Mouse (Mus musculus): ENCODE data around the gene Acod1.

Gene Acod1

DNA sequence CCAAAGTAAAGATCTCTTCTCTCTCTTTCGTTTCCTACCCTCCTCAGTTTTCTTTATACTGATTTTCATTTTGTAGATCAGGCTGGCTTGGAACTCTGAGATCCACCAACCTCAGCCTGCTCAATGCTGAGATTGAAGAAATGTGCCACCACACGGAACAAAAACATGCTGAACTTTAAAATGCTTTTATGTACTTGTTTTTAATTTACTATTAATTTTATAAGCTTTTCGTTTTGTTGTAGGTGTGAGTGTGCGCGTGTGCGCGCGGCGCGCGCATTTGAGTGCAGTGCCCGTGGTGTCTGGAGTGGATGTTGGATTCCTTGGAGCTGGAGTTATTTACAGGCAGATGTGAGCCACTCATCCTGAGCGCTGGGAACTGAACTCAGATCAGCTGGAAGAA lies 53.5 kb downstream of the Acod1 start:
- DNase-seq (ENCODE audit: low read depth in 1 of 2, low spot score in 2 of 2) = no peak

DNA sequence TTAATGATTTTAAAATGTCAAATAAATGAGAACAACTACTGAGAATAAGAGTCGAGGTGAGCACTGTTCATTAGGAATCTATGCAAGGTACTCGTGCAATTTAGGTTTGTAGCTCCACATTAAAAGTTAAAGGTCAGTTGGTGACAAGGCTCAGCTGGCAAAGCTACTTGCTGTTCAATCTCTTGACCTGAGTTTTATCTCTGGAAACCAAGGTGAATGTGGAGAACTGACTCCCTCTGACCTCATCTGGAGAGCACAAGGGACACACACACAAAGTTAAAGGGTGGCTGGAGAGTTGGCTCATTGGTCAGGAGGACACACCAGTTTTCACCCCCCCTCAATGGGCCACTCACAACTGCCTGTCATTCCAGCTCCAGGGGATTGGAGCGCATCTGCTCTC lies 54.4 kb downstream of the Acod1 start:
- DNase-seq (ENCODE audit: low read depth in 1 of 2, low spot score in 2 of 2) = no peak

DNA sequence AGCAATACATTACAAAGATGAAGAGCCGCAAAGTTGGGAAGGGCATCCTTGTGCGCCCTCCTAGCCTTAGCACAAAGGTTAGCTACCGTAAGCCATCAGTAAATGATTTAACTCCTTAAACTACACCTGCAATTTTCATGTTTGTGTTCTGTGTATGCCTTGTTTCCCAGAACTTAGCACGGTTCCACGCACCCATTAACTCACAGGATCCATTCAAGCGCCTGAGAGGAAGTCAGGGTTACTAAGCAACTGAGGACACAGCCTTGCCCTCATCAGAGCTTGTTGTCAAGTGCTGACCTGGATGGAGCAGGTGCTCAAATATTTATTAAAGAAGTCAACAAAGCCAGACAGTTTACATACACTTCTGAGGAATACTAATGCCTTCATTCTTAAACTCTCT lies 55.5 kb downstream of the Acod1 start:
- DNase-seq (ENCODE audit: low read depth in 1 of 2, low spot score in 2 of 2) = no peak

- no peak for DNase-seq (ENCODE audit: low read depth in 1 of 2, low spot score in 2 of 2)
Observed at GRCm38 (mm10) chr14:103102731-103103335, 56.1 kb downstream of the Acod1 start.
